Mouse (Mus musculus) CD4-positive, CD25-positive, alpha-beta regulatory T cell, adult 4 months (primary cell): Measurements from ENCODE around the gene Iah1. TPM values are rescaled to one million over a fixed set of nuclear protein-coding genes. Genes with fewer than 3 reads are reported as not detected.
A peak's percentile ranks its signal among the peaks of the same experiment; 100 is the strongest.

ENCODE experiments used
- ATAC-seq: one replicate; pipeline ENCODE4 v1.8.0; 2017
- polyA plus RNA-seq, 2 experiments: library from polyadenylated mRNA; unstranded; fragments of 100-300 nt; shearing (Covaris generic); gene quantifications; one replicate each; pipeline ENCODE4 v1.2.1; 2017

Iah1 gene
- 10 to 100 TPM; 45.9 to 50.2 TPM for polyA plus RNA-seq

DNA sequence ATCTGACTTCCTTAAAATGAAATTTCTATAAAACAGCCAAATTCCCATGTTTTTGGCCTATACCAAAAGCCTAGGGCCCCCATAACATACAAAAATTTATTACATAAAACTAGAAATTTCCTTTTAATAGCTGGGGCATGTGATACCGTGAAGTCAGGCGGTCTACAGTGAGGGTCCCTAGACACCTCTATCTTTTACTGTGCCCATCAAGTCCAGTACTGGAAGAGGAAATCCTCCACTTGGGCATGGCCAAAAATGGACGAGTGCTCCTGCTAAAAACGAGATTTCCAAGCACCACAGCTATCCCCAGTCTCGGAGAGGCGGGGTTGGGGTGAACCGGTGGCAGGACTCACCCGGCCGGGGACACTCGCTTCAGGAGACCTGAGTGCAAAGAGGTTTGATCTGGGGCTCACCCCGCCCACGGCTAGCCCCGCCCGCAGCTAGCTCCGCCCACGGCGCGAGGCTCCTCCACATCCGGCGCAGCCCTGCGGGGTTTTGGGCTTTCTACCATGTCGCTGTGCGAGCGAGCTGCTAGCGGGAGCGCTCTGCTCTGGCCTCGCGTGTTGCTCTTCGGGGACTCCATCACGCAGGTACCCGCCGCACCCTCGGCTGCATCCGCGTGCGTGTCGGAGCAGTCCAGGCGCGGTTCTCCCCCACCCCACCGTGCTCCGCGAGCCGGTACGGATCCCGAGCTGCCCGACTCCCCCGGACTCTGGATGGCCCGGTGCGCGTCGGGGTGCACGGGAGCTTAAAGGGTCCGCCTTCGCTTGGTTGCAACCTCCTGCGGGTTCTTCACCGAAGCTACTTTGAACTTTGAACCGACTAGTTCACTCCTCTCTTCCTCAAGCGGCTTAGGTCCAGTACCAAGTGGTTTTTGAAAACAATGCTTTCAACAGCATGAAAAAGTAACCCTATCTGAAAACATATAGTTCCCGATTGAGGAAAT, at the start of gene Iah1:
TSS of gene Iah1 (plus strand) at position 467 of the 946 bp plus-strand sequence.
- peak; percentile 95 for ATAC-seq

DNA sequence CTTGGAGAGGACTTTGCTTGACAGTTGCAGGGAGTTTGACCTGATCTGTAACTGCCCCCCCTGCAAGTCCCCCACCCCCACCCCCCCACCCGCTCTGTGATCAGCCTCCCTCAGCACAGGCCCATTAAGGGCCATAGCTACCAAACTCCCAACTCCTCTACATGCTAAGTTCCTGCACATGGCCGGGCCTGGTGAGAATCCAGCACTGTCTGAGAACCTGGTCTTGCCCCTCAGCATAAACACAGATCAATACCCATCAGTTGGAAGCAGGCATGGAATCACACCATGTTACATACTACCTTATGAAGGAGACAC, 49.4 kb upstream of the Iah1 start:
- ATAC-seq: no peak

DNA sequence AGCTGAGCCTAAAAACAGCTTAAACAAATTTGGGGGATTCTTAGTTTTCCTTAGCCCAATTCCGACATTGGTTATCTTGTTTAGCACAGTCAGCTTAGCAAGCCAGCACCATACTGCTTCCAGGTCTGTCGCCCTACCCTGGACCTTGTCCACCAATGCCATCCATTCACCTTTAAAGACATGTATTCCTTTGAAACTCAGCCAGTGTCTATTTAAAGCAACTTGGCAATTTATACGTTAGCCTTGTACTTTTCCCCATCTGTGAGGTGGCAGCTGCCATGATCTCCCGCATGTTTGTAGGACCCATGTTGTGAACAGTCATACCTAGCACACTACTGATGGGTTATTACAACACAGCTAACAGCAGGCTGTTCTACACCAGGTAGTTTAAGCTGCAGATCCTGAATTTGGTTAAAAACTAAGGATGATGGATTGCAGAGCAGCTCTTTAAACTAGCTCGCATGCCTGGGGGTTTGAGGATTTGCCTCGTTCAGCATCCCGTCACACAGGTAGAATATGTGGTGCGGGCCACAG, 48.0 kb upstream of the Iah1 start:
- ATAC-seq: no peak

DNA sequence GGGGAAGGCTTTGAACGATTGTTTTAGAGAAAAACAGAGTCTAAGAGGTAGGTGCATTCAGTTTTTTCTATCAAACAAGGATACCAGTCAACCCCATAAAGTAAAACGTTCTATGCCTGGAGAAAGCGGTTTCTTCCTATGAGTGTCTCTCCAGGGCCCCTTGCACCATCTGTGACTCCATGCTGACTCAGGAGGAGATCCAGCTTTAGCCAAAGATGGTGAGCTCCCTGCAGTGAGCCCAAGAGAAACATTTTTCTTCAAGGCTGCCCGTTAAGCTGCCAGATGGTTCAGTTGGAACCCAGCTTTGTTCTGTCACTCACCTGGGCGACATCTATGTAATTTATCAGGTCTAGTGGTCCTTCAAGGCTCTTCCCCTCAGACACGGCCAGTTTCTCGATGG, 41.7 kb upstream of the Iah1 start:
- no peak for ATAC-seq

DNA sequence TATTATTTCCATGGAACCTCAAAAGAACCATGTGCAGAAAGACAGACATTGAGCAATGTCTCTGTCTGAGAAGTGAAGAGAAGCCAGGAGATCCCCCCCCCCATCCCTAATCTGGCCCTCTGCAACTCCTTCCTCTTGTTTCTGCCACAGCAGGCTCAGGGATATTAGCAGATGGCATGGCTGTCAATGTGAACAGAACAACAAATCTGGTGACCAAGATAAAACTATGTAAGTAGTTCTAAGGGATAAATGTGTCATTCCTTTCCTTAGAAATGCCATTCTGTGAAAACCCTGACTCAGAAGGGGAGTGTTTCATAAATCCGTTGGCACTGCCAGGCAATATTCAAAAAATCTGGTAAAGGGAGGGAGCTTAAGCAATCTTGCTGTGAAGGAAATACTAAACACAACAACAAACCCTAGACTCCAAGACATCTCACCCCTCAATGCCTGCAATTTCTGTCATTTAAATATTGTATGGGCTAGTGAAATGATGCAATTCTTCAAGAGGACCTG, 38.8 kb upstream of the Iah1 start:
- no peak for ATAC-seq

DNA sequence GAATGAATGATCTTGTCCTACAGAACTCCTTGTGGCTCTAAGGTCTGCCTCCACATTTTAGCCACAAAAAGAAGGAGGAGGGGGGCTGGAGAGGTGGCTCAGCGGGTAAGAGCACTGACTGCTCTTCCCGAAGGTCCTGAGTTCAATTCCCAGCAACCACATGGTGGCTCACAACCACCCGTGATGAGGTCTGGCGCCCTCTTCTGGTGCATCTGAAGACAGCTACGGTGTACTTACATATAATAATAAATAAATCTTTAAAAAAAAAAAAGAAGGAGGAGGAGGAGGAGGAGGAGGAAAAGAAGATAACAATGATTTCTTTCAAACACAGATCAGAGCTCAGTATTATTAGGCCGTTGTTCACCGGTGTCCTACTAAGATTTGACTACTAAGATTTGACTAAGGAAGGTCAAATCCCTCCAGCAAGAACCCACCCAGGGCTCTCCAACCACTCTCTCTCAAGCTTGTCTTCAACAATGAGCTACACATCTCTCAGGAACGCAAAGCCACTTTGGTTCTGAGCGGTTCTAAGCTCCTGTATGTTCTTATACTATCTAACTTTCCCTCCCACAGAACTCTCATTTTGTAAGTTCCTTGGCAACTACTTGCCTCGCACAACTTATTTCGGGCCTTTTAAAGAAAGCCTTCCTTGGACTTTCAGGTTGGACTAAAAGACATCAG, 31.3 kb upstream of the Iah1 start, which contains the start of gene Cpsf3:
TSS of gene Cpsf3 (plus strand) at position 631 of the 681 bp plus-strand sequence.
- no peak for ATAC-seq

DNA sequence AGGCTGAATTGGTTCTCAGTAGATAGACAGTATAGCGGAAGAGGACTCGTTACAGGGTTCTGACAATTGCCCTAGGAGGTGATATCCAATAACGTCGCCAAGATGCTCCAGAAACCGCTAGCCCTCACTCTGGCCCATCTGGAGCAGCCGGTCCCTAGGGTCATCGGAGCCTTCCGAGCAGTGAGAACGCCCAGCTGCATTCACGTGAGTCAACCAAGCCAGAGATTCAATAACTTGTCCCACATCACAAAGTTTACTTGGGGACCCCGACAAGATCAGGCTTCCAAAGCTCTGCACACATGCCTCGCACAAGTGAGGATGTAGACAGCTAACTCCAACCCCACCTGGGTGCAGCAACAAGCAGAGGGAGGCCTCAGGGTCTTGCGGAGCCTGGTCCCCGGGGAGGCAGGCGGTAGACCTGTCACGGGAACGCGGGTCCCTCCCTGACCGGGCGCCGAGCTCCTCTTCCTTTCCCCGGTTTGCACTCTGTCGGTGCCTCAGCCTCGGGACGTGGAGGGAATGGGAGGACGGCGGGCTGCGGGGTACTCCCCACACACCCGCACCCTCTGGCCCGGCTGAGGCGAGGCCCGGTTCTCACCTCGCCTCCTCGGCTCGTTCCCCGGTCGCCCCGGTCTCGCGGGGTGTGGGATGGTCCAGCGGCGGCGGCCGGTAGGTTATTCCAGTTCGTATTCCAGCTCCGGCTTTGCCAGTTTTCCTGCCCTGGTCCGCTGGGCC, 30.5 kb upstream of the Iah1 start:
- peak; percentile 47 for ATAC-seq

DNA sequence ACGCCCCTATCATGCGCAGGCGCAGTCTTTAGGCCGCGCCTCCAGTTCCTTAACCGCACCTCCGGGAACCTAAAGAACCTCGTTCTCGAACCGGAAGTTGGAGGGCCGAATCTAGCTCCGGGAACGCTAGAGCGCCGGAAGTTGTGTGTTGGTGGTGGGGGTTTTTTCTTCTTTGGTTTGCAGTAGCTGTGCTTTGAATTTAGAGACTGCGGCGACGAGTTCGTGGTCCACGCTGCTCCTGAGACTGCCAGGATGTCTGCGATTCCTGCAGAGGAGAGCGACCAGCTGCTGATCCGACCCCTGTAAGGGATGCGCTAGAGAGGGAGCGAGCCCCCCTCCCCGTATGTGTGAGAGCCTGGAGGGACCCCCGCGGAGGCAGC, 30.0 kb upstream of the Iah1 start, which contains the start of gene Itgb1bp1:
TSS of gene Itgb1bp1 (minus strand) at position 42 of the 380 bp plus-strand sequence.
- peak; percentile 84 for ATAC-seq

DNA sequence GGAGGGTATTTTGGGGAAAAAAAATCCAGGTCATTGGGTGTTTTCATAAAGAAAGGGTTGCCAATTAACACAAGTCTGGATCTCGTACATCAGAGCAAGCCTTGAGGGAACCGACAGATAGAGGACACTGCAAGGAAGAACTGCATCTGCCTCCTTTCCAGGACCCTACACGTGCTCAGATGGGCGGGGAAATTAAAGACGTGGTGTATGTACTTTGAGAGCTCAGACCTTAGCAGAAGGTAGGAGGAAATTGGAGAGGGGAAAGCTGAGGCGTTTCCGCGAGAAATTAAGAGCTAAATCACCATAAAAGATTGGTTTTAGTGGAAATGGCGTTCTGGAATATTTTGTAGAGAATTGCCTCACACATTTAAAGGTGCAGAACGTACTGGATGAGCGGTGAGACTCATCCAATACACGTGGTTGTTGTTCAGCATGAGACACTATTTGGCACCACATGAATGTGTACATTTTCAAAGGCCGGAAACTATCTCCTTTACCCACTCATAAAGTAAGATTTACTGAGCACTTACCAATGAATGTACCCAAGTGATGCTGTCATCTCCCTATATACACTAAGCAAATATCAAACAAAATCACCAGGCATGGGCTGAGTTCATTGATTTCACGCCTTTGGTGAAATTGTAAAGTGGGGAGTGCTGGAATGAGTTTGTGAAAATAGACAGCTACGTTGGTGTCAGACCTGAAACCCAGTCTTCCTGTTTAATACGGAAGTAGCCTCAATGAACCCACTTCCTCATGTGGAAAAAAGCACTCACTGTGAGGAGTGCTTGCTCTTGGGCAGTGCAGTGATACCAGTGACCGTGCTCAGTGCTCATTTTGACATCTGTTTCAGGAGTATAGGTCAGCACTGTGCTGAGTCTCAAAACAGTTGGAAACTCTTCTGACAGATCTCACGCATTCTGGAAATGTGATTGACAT, 29.2 kb upstream of the Iah1 start:
- peak; percentile 58 for ATAC-seq

DNA sequence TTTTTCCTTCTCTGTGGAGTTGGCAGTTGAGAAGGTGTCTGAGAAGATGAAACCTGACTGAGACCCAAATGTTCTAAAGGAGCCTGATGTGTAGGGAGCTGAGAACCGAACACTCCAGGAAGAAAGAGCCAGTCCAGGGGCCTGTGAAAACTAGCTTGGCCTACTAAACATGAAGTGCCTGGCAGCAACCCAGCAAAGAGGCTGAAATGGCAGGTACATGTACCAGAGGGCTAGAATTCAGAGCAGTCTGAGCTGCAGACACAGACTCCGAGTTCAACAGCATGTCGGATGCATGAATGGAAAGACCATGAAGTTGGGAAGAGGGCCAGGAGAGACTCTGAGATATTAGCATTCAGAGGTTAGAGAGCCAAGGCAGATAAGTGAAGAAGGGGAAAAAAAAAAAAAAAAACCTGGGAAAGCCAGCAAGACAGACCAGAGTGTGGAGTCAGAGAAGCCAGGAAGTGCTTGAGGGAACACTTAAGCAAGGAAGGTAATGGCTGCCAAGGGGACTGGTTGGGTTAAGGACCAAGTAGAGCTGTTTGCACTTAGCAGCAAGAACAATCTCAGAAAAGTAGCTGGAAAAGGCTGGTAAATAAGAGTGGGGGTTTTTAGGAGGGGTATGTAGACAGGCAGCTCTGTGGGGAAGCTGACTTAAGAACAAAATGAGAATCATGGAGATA, 27.3 kb upstream of the Iah1 start:
- ATAC-seq: no peak

DNA sequence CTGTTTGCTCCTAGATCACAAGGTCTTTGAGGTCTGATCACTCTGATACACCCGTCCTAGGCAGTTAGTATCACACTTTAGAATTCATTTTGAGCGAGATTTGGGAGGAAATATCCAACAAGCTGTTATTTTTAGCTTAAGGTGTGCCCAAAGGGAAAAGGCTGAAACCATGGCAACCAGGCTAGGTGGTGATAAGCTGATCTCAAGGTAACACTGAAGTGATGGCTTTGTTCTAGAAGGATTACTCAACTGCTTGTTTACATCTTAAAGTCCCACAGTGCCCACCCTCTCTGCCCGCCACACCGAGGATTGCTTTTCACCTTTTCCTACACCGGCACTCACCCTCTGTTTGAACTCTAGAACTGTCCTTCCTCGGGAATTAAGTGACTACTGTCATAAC, 26.5 kb upstream of the Iah1 start:
- no peak for ATAC-seq

DNA sequence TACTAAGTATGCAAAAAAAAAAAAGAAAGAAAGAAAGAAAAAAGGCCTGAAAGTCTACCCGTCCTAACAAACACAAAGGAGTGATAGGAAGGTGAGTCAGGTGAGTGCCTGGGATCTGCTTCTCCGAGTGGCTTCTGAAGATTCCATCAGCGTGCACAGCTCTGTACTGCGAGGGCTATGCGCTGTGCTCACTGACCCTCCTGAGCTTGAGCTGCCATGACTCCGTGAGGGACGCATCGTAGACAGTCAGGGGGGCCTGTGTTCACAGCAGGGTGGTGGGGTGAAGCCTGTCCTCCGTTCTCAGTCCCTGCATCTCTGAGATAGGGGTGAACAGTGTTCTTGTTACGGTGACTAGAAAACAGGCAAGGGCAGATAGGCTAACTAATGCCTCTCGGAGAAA, 17.3 kb upstream of the Iah1 start:
- no peak for ATAC-seq

DNA sequence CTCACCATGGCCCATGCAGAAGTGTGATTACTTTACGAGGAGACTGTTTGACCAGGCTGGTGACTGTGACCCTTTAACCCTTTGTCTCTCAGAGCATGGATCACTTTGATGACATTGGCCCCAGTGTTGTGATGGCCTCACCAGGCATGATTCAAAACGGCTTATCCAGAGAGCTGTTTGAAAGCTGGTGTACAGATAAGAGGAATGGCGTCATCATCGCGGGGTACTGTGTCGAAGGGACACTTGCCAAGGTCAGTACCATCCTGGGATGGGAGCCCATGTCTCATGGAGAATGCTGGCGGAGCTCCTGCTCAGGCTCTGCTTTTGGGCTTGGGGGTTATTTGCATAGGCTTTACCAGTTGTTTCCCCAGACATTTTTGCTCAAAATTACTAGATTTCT, 14.9 kb upstream of the Iah1 start:
- no peak for ATAC-seq

DNA sequence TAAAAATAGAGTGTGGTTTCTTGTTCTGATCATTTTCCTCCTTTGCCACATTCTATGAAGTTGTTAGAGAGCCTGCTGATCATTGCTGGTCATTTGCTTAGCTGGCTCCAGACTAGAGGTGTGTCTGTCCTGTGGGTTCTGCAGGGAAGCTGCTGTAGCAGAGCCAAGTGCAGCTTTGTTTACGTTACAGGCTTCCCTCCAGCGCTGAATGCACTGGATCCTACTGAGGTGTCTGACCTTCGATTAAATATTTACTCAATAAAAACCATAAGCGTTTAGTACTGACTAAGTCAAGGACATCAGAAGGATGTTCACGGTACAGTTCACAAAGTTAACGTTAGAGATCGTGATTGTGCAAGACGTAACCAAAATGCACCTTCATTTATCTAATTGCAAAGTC, 14.3 kb upstream of the Iah1 start:
- ATAC-seq: no peak

DNA sequence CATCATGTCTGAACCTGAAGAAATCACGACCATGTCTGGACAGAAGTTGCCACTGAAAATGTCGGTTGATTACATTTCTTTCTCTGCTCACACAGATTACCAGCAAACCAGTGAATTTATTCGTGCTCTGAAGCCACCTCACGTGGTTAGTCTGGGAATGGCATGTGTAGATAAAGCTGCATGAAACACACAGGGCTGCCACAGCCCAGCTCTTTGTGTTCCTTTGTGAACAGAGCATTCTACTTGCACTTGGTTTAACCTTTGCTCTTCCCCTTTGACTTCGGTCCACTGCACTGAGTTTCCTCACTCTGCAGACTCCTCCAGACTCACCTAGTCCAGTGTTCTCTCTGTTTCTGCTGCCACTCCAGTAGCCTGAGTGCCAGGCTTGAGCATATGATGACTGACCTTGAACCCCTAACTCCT, 13.8 kb upstream of the Iah1 start:
- ATAC-seq: no peak

DNA sequence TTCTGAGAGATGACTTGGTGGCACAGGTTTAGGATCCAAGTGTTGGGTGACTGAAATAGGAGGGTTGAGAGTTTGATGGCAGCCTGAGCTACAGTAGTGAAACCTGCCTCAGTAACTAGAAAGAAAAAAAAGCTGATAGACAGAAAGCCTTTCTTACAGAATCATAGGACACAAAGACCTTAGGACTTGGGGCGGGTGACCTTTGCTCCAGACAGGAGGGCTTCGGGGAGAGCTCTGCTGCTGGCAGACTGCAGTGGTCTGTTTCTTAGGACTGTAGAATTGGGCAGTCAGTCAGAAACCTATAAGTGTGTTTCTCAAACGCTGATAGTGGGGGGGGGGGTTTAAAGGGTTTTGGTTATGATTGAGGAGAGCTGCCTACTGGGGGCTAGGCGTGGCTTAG, 10.4 kb upstream of the Iah1 start:
- ATAC-seq: no peak

DNA sequence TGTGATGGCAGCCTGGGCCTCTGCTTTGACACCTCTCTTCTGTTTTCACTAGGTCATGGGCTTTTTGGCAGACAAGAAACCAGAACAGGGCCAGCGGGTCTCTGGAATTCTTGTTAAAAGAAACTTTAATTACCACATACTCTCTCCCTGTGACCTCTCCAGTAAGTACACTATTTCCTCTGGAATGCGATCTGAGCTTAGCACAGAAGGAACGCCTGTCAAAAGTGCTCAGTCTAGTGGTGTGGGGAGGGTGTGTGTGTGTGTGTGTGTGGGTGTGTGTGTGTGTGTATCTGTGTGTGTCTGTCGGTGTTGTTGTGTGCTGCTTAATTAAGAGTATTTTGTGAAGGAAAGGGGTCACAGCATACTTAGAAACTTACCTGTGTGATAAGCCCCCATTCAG, 9.5 kb upstream of the Iah1 start:
- no peak for ATAC-seq

DNA sequence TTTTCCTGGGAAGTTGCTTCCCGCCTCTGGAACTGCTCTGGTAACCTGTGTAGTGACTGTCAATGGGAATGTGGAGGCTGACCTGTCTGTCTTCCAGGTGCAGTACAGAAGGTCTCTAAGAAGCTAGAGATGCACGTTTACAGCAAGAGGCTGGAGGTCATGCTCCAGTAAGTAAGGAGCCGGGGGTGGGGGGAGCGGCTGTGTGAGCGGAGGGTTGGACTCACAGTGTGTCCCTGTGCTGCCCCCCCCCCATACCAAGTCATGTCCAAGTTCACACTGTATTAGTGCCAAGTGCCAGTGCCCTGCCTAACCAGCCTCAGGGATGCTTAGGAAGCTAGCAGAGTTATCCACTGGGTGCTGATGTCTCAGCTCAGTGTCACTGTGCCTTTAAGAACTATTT, 4.0 kb upstream of the Iah1 start:
- ATAC-seq: no peak

DNA sequence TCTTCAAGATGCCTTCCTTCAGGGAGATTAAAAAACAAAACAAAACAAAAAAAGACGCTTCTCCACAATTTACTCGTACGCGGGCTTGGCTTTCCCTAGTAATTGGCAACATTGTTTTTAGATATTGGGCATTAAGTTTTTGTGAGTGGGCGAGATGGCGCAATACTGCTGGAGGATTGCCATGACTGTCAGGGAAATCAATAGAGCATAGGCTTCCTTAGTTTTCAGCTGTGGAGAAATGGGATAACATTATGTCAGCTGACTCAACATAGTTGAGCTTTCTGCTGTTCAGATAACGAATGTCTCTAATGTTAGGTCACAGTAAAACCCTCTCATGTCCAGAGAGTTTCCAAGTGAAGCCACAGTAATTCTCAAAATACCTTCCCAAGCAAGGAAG, 678 bp downstream of the Iah1 start:
- no peak for ATAC-seq

DNA sequence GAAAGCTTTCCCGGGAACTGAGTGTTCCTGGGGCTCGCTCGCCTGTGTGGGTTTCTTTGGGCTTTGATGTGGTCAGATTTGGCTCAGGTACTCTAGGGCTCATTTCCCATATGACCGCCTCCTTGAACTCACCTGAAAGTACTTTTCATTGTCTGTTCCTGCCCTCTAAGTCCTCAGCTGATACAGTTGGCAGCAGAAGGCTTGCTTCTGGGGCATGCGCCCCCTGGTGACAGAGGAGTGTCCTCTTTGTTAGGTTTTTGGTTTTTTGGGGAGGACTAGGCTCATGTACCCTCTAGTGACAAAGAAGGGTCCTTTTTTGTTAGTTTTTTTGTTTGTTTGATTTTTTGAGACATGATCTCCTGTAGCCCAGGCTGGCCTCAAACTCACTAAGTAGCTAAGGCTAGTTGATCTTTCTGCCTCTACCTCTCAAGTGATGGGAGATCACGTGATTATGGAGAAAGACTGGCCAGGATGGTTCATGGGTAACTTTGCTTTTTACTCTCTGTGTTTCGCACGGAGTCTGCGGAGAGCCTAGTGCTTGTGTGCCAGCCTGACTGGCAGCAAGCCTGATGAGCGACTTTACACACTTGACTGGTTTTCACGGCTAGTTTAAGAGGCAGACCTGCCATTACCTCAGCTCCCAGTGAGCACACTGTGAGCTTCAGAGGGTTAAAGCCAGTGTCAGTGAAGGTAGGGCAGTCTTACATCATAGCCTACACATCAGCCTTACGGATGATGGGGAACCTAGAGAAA, 2.1 kb downstream of the Iah1 start:
- ATAC-seq: peak; percentile 58
